Mouse (Mus musculus): ENCODE results near the gene Hcn3. TPM values are rescaled to one million over a fixed set of nuclear protein-coding genes. Genes with fewer than 3 reads are reported as not detected.

Hcn3 gene
- total and polyA plus RNA-seq, 2 experiments from 2014 or later: 30.3 to 44.9 TPM

DNA sequence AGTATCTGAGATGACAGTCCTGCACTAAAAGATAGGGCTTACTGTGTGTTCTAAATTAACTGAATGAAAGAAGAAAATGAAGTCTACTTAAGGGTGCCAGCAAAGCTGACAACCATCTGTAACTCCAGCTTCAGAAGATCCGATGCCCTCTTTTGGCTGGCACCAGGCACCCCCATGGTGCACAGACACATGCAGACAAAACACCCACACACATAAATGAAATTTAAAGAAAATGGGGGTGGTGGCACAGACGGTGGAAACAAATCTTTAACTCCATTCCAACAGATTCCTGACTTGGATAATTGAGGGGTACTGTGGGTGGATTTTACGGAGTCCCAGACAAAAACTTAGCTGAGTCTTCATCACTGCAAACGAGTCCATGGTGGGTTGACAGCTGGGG, 28.2 kb downstream of the Hcn3 start:
- 21% methylated on average over 4 of the region's 4 CpGs for WGBS
- Histone ChIP-seq H3K27ac (ENCODE audit: low read depth, low read length) (no peak overlapping the region), H3K9ac (no peak overlapping the region), H3K9me3 (ENCODE audit: low read length) (no peaks in the 10 kb centered on the region), H3K4me2 (ENCODE audit: low read depth) (peak overlapping the region; percentile 60), H3K36me3 (ENCODE audit: insufficient read depth) (no peaks in the 10 kb centered on the region), H3K27me3 (ENCODE audit: insufficient read depth, low read length) (no peaks in the 10 kb centered on the region), H3K4me1 (ENCODE audit: insufficient read depth) (no peaks in the 10 kb centered on the region), H3K4me3 (ENCODE audit: low read depth, low read length) (peak overlapping the region; percentile 28; the same call in 1 of the 2 replicates)
- DNase-seq (peak; percentile 53), ATAC-seq (peak; percentile 68)
- no peak for TF ChIP-seq CTCF (IDR thresholded peaks at IDR 0.05; ENCODE audit: low read depth)

DNA sequence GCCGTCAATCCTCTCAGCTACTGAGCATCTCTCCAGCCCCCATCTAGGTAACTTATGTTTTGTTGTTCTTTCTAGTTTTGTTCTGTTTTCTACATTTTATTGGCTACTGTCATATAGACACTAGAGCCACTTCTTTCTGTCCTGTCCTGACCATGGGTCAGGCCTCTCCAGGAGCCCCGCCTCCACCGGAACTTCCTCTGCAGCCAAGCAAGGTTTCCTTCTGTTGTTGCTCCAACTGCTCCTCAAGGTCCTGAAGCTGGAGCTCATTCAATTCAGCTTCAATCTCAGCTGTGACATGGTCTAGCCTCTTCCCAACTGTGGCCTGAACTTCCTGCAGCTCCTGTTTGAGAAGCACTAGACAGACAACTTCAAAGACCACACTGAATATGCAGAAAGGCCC, 30.1 kb downstream of the Hcn3 start:
- no peaks in the 10 kb centered on the region for H3K4me1 ChIP-seq (ENCODE audit: insufficient read depth)
- no peak for ATAC-seq
- DNase-seq: no peak
- no peak overlapping the region for H3K9ac ChIP-seq
- no peaks in the 10 kb centered on the region for H3K36me3 ChIP-seq (ENCODE audit: insufficient read depth)
- no peak for TF ChIP-seq CTCF (IDR thresholded peaks at IDR 0.05; ENCODE audit: low read depth)
- H3K27ac ChIP-seq (ENCODE audit: low read depth, low read length): no peak overlapping the region
- no peaks in the 10 kb centered on the region for H3K27me3 ChIP-seq (ENCODE audit: insufficient read depth, low read length)
- no peaks in the 10 kb centered on the region for H3K9me3 ChIP-seq (ENCODE audit: low read length)
- 91% methylated on average over 3 of the region's 3 CpGs for WGBS
- no peak overlapping the region for H3K4me2 ChIP-seq (ENCODE audit: low read depth)
- no peak overlapping the region for H3K4me3 ChIP-seq (ENCODE audit: low read depth, low read length)

DNA sequence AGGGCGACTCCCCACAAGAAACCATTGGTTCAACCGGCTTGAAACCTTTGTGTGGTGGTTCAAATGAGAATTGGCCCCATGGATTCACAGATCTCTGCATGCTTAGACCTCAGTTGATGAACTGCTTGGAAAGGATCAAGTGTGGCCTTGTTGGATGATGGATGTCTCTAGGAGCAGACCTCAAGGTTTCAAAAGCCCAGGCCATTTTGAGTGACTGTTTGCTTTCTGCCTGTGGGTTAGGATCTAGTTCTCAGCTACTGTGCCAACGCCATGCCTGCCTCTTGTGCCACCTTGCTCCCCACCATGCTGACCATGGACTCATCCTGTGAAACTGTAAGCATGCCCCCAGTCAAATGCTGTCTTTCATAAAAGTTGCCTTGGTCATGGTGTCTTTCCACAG, 34.0 kb downstream of the Hcn3 start:
- Histone ChIP-seq H3K9ac (no peak overlapping the region), H3K4me3 (ENCODE audit: low read depth, low read length) (no peak overlapping the region), H3K9me3 (ENCODE audit: low read length) (no peaks in the 10 kb centered on the region), H3K4me1 (ENCODE audit: insufficient read depth) (no peaks in the 10 kb centered on the region), H3K4me2 (ENCODE audit: low read depth) (no peak overlapping the region), H3K36me3 (ENCODE audit: insufficient read depth) (no peaks in the 10 kb centered on the region), H3K27ac (ENCODE audit: low read depth, low read length) (no peak overlapping the region), H3K27me3 (ENCODE audit: insufficient read depth, low read length) (no peaks in the 10 kb centered on the region)
- no peak for ATAC-seq
- no peak for DNase-seq
- TF ChIP-seq CTCF (IDR thresholded peaks at IDR 0.05; ENCODE audit: low read depth): no peak
- 91% methylated on average over 3 of the region's 3 CpGs for WGBS

DNA sequence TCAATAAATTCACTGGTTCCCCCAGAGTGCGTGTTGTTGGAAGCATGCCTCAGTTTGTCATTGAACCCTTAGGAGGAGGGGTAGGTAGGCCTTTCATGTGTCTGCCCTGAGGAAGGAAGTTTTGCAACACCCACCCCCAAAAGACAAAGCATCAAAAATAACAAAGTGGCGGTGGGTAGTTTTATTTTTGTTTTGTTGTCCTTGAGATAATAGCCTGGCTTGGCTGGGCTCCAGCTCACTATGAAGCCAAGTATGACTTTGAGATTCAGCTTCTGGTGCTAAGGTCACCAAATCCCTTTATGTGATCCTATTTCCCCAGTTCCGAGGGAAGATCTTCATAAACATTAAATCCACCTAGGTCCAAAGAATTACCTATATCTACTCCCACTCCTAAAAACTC, 35.8 kb downstream of the Hcn3 start:
- TF ChIP-seq CTCF (IDR thresholded peaks at IDR 0.05; ENCODE audit: low read depth): no peak
- Histone ChIP-seq H3K9ac (no peak overlapping the region), H3K9me3 (ENCODE audit: low read length) (no peaks in the 10 kb centered on the region), H3K36me3 (ENCODE audit: insufficient read depth) (no peaks in the 10 kb centered on the region), H3K4me1 (ENCODE audit: insufficient read depth) (no peaks in the 10 kb centered on the region), H3K4me2 (ENCODE audit: low read depth) (no peak overlapping the region), H3K27ac (ENCODE audit: low read depth, low read length) (no peak overlapping the region), H3K4me3 (ENCODE audit: low read depth, low read length) (no peak overlapping the region), H3K27me3 (ENCODE audit: insufficient read depth, low read length) (no peaks in the 10 kb centered on the region)
- WGBS: 78% methylated on average over 3 of the region's 3 CpGs
- ATAC-seq (no peak), DNase-seq (no peak)

DNA sequence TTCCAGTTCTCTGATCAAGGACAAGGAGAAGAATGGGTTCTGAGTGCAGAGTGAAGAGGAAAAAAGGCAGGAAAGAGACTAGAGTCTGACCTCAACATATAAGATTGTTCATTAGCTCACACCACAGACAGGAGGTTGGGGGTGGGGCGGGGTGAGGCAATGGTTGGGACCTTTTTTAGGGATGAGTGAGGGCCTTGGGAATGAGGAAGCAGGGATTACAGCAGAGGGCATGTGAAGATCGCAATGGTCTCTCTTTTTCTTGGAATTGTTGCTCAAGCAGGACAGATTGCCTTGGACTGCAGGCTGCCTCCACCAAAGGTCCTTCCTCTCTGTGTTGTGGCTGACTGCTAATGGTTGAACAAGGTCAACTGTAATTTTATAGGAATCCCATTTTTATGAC, 36.7 kb downstream of the Hcn3 start:
- H3K36me3 ChIP-seq (ENCODE audit: insufficient read depth): no peaks in the 10 kb centered on the region
- H3K9ac ChIP-seq: no peak overlapping the region
- no peak for TF ChIP-seq CTCF (IDR thresholded peaks at IDR 0.05; ENCODE audit: low read depth)
- no peak overlapping the region for H3K4me2 ChIP-seq (ENCODE audit: low read depth)
- no peaks in the 10 kb centered on the region for H3K9me3 ChIP-seq (ENCODE audit: low read length)
- ATAC-seq (no peak), DNase-seq (no peak)
- no peaks in the 10 kb centered on the region for H3K4me1 ChIP-seq (ENCODE audit: insufficient read depth)
- no peak overlapping the region for H3K27ac ChIP-seq (ENCODE audit: low read depth, low read length)
- 83% methylated on average over 2 of the region's 2 CpGs for WGBS
- H3K27me3 ChIP-seq (ENCODE audit: insufficient read depth, low read length): no peaks in the 10 kb centered on the region
- no peak overlapping the region for H3K4me3 ChIP-seq (ENCODE audit: low read depth, low read length)

DNA sequence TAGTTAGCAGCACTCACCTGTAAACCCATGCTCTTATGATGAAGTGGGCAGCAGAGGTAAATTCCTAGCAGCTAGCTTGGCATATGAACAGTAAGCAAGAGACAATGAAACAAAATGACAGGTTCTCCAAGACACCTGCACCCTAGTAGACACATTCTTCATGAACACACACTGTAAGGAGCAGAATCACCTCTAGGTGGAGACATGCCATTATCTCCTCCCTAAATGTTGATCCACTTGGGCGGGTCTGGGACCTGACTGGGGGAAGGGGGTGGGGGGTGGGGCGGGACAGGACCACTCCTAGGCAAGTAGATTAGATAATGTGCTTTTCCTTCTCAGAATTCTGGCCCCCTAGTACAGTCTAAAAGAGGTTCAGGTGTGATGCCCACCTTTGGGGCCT, 44.5 kb downstream of the Hcn3 start:
- Histone ChIP-seq H3K9ac (no peak overlapping the region), H3K4me2 (ENCODE audit: low read depth) (no peak overlapping the region), H3K36me3 (ENCODE audit: insufficient read depth) (no peaks in the 10 kb centered on the region), H3K27me3 (ENCODE audit: insufficient read depth, low read length) (no peaks in the 10 kb centered on the region), H3K4me1 (ENCODE audit: insufficient read depth) (no peaks in the 10 kb centered on the region), H3K4me3 (ENCODE audit: low read depth, low read length) (no peak overlapping the region), H3K9me3 (ENCODE audit: low read length) (no peaks in the 10 kb centered on the region), H3K27ac (ENCODE audit: low read depth, low read length) (no peak overlapping the region)
- DNase-seq: peak; percentile 28
- WGBS: 7% methylated on average over 2 of the region's 2 CpGs
- TF ChIP-seq CTCF (IDR thresholded peaks at IDR 0.05; ENCODE audit: low read depth): peak; percentile 52
- peak; percentile 58 for ATAC-seq

DNA sequence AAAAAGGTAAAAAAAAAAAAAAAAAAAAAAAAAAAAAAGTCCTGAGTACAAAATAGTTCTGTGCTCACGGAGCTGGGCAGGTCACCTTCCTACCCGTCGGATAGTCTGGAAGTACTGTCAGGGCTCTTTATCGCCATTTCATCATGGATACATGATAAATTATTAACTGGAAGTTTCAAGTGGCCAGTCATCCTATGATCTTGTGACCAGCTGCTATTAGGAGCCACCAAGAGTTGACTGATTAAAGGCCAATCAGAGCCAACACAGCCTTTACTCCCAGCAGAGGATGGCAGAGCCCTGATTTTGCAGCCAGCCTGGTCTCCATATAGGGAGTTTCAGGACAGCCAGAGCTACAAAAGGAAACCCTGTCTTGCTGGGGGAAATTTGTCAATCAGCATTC, 46.9 kb downstream of the Hcn3 start:
- Histone ChIP-seq H3K9me3 (ENCODE audit: low read length) (no peaks in the 10 kb centered on the region), H3K36me3 (ENCODE audit: insufficient read depth) (no peaks in the 10 kb centered on the region), H3K27me3 (ENCODE audit: insufficient read depth, low read length) (no peaks in the 10 kb centered on the region), H3K4me2 (ENCODE audit: low read depth) (no peak overlapping the region), H3K4me3 (ENCODE audit: low read depth, low read length) (no peak overlapping the region), H3K4me1 (ENCODE audit: insufficient read depth) (no peaks in the 10 kb centered on the region), H3K9ac (no peak overlapping the region), H3K27ac (ENCODE audit: low read depth, low read length) (no peak overlapping the region)
- 88% methylated on average over 4 of the region's 4 CpGs for WGBS
- no peak for TF ChIP-seq CTCF (IDR thresholded peaks at IDR 0.05; ENCODE audit: low read depth)
- no peak for ATAC-seq
- DNase-seq: no peak

DNA sequence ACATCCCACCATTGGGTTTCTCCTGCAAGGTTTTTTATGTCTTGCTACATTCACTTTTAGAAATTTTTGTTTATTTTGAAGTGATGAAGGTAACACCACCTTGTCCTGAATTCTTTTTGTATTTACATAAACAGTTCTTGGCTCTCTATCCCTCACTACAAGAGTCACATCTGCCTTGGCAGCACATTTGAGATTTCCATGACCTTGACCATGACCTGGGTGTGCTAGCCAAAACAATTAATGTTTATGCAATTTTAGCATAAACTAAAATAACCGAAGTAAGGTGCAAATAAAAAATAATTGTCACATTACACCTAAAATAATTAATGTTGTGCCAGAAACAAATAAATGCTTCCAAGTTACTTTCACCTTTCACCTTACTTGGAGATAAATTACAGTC, 51.9 kb downstream of the Hcn3 start:
- Histone ChIP-seq H3K36me3 (ENCODE audit: insufficient read depth) (no peaks in the 10 kb centered on the region), H3K27ac (ENCODE audit: low read depth, low read length) (no peak overlapping the region), H3K27me3 (ENCODE audit: insufficient read depth, low read length) (no peaks in the 10 kb centered on the region), H3K9me3 (ENCODE audit: low read length) (no peaks in the 10 kb centered on the region), H3K4me1 (ENCODE audit: insufficient read depth) (no peaks in the 10 kb centered on the region), H3K4me3 (ENCODE audit: low read depth, low read length) (no peak overlapping the region), H3K4me2 (ENCODE audit: low read depth) (no peak overlapping the region), H3K9ac (no peak overlapping the region)
- TF ChIP-seq CTCF (IDR thresholded peaks at IDR 0.05; ENCODE audit: low read depth): no peak
- DNase-seq (no peak), ATAC-seq (no peak)
- WGBS: 70% methylated on average over 1 of the region's 1 CpGs
